Mouse (Mus musculus) WW6 (cell line): ENCODE results near the gene Vmn1r28.
"Not testable (repeated sequence)": the region's sequence is repeated elsewhere in the genome, so short reads cannot be mapped to it uniquely, and the experiment has no call there.

Experiments used
- DNase-seq: peaks from one replicate; pipeline ENCODE4 v3.0.0-alpha.2; 2013; ENCODE audit warnings: low read depth, low spot score

The Vmn1r28 gene

DNA sequence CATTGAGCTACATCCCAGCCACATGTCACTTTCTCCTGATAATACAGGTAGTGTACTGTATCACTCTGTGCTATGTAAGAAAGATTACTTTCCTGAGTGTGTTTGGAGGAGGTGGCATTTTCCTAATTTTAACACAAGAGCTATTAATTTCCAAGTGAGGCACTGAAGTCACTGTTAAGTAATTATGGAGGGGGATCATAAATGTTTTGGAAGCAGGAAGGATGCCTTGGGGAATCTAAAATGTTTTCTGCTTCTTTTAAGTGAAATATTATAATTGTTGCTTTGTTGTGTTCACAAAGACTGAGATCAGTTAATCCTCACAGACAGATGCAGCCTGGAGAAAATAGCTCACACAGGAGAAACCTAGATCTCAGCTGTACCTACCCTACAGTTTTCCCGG, at the start of gene Vmn1r28:
Gene Vmn1r28, plus strand, starts transcription at position 301 of the 400 bp plus-strand sequence.
- DNase-seq = no peak

- DNase-seq = no peak
Observed at GRCm38 (mm10) chr6:58216119-58216518, 45.7 kb upstream of the Vmn1r28 start.

- no peak for DNase-seq
Observed at GRCm38 (mm10) chr6:58218721-58219120, 43.1 kb upstream of the Vmn1r28 start, which contains the start of gene Vmn1r27. TSS of gene Vmn1r27 (minus strand) at chr6:58218821.

DNA sequence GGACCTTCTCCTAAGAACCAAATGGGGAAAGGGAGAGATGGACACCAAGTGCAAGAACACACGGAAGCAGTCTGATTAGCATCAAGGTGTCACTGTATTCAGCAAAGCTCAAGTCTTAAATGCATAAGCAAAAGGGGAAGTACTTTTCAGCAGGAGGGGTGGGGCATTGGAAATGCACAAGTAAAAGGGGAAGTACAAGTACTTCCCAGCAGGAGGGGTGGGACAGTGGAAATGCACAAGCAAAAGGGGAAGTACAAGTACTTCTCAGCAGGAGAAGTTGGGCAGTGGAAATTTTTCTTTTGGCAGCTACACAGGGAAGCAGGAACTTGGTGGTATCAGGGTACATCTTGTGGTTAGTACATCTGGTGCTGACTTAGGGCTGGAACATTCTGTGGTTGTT, 17.8 kb downstream of the Vmn1r28 start:
- not testable (repeated sequence) for DNase-seq

- no peak for DNase-seq
Observed at GRCm38 (mm10) chr6:58292201-58292600, 30.4 kb downstream of the Vmn1r28 start.

GRCm38 (mm10) chr6:58298511-58298910, 36.7 kb downstream of the Vmn1r28 start:
- not testable (repeated sequence) for DNase-seq

GRCm38 (mm10) chr6:58301249-58301648, 39.4 kb downstream of the Vmn1r28 start, which contains the start of gene Vmn1r29:
TSS of gene Vmn1r29 (plus strand) at chr6:58301549.
- DNase-seq = no peak
